Mouse (Mus musculus): ENCODE measurements around the gene Otulinl. TPM values are rescaled to one million over a fixed set of nuclear protein-coding genes. Genes with fewer than 3 reads are reported as not detected.

The Otulinl gene
- polyA plus RNA-seq, 1 experiment from 2014 or later, result 19.9 TPM

DNA sequence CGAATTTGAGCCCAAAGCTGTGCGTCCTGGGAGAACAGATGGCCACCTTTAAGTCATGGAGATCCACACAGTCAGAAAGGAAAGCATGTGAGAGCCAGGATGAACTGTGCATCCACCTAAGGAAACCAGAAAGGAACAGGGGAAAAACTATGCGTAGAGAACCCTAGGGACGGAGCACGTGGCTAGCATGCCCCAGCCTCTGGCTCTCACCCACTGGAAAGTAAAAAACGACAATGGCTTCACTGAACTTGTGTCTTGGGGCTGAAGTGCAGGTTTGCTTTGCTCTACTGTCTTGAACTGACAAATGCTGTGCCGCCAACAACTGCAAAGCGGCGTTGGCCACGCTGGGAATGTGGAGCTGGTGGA, 55.5 kb downstream of the Otulinl start:
- H3K27me3 ChIP-seq, result no peaks in the 10 kb centered on the region
- no peak for ATAC-seq (ENCODE audit: insufficient number of reproducible peaks, insufficient read depth, low FRiP score, low TSS enrichment)
- no peak overlapping the region for H3K4me3 ChIP-seq
- H3K27ac ChIP-seq, result no peak overlapping the region
- no peaks in the 10 kb centered on the region for H3K9me3 ChIP-seq
- H3K9ac ChIP-seq, result no peak overlapping the region
- peaks cover 30% of the 10 kb centered on the region for H3K36me3 ChIP-seq
- no peak overlapping the region for H3K4me2 ChIP-seq (replicated peaks)
- WGBS, result 92% methylated on average over 10 of the region's 10 CpGs
- H3K4me1 ChIP-seq, result peaks cover 16% of the 10 kb centered on the region

DNA sequence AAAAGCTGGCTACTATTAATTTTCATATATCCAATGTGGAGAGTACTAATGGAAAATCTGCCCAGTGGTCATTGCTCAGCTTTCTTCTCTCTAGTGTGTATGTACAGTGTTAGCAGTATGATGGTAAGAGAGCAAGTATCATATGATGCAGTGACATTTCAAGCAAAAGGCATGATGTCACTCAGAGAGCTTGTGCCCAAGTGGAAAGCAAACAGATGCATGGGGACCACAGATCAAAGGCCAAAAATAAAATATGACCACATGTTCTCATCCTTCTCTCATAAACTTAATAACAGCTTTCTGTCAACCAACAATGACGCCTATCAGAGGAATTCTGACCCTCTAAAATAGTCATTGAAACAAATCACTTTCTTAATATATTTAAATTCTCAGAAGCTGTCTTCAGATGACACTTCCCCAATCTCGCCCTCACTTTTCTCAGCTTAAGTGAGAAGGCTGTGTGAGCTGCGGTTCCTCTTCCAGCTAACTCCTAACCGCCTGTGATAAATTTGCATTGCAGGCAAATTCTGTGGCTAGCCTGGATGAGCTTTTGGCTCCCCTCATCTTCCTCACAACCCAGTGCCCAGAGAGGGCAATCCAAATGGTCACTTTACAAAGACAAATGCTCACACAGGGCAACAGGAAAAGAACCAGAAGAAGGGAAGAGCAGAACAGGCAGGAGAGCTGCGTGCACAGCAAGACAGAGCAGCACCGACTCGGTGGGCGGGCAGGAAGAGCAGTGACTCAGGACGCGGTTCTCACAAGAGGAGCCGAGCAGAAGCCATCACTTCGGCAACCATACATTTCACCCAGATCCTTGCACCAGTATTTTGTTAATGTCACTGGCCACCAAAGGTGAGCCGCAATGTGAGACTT, 56.1 kb downstream of the Otulinl start:
- no peak overlapping the region for H3K4me2 ChIP-seq (replicated peaks)
- H3K27me3 ChIP-seq, result no peaks in the 10 kb centered on the region
- no peak for ATAC-seq (ENCODE audit: insufficient number of reproducible peaks, insufficient read depth, low FRiP score, low TSS enrichment)
- peaks cover 16% of the 10 kb centered on the region for H3K4me1 ChIP-seq
- 90% methylated on average over 13 of the region's 13 CpGs for whole genome bisulfite sequencing
- peaks cover 30% of the 10 kb centered on the region for H3K36me3 ChIP-seq
- H3K9ac ChIP-seq, result no peak overlapping the region
- H3K27ac ChIP-seq, result no peak overlapping the region
- no peaks in the 10 kb centered on the region for H3K9me3 ChIP-seq
- H3K4me3 ChIP-seq, result no peak overlapping the region

DNA sequence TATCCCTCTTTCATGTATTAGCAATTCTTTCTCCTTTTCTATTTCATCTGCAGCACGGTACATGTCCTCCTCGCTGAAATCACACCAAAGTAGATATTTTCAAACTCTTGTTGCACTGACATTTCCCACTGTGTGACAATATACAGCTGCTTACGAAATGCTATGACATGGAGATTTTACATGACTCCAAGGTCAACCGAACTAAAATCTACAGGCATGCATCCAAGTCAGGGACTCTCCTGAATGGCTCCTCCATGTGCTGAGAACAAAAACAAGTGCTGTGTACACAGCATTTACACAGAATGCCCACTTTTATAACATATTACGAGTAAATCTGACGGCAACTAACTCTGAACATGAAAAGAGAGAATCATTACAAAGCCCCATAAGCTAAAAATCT, 58.1 kb downstream of the Otulinl start:
- H3K27ac ChIP-seq, result no peak overlapping the region
- H3K9me3 ChIP-seq, result no peaks in the 10 kb centered on the region
- 91% methylated on average over 6 of the region's 6 CpGs for WGBS
- peaks cover 30% of the 10 kb centered on the region for H3K36me3 ChIP-seq
- H3K4me2 ChIP-seq (replicated peaks), result no peak overlapping the region
- no peak for ATAC-seq (ENCODE audit: insufficient number of reproducible peaks, insufficient read depth, low FRiP score, low TSS enrichment)
- no peak overlapping the region for H3K9ac ChIP-seq
- H3K4me1 ChIP-seq, result no peaks in the 10 kb centered on the region
- H3K4me3 ChIP-seq, result no peak overlapping the region
- no peaks in the 10 kb centered on the region for H3K27me3 ChIP-seq

DNA sequence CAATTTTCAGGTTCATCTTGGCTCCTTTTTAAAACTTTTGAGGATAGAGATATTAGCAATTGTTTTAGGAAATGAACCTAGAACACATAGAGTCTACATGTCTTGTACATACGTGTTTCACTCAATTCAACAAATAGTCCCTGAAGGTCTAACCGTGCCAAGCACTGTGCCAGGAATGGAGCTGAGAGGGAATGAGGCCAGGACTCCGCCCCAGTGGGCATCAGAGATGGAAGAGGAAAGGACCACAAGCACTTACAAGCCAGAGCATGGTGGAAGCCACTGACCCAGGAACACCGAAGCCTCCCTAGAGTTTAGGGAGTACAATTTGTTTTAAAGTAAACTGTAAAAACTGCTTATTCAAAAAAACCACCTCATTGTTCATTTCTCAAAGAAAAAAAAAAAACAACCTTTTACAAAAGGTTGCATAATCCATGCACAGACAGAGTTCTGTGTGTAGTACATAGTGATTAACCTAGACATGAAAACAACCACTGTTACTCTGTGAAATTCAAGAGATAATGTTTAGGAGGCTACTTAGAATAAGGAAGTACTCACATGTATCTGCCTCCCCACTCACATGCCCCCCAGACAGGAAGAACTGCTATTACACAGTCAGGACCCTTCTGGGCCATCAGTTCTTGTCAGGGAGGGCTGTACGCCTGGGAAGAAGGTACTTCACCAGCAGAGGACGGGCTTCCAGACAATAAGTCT, 60.7 kb downstream of the Otulinl start:
- H3K27me3 ChIP-seq, result no peaks in the 10 kb centered on the region
- H3K9ac ChIP-seq, result no peak overlapping the region
- no peak overlapping the region for H3K4me2 ChIP-seq (replicated peaks)
- peaks cover 26% of the 10 kb centered on the region for H3K36me3 ChIP-seq
- 88% methylated on average over 6 of the region's 6 CpGs for WGBS
- H3K4me3 ChIP-seq, result no peak overlapping the region
- H3K4me1 ChIP-seq, result no peaks in the 10 kb centered on the region
- no peak overlapping the region for H3K27ac ChIP-seq
- no peaks in the 10 kb centered on the region for H3K9me3 ChIP-seq
- ATAC-seq (ENCODE audit: insufficient number of reproducible peaks, insufficient read depth, low FRiP score, low TSS enrichment), result no peak

DNA sequence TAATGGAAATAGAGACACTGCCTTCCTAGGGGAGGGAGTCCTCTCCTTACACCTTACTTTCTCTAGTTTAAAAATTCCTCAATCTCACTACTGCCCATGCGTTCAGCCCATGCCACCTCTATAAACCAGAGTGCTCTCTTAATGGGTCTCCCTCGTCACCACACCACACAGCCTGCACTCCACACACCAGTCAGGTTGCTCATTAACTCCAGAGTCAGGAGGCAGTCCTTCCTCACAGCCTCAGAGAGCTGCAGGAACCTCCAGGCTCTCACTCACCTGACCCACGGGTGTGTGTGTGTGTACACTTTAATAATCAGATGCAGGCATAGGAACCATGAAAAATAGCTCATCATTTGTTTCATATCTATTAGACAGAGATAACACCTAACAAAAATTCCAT, 61.7 kb downstream of the Otulinl start:
- H3K36me3 ChIP-seq, result peaks cover 25% of the 10 kb centered on the region
- ATAC-seq (ENCODE audit: insufficient number of reproducible peaks, insufficient read depth, low FRiP score, low TSS enrichment), result no peak
- WGBS, result 81% methylated on average over 3 of the region's 3 CpGs

DNA sequence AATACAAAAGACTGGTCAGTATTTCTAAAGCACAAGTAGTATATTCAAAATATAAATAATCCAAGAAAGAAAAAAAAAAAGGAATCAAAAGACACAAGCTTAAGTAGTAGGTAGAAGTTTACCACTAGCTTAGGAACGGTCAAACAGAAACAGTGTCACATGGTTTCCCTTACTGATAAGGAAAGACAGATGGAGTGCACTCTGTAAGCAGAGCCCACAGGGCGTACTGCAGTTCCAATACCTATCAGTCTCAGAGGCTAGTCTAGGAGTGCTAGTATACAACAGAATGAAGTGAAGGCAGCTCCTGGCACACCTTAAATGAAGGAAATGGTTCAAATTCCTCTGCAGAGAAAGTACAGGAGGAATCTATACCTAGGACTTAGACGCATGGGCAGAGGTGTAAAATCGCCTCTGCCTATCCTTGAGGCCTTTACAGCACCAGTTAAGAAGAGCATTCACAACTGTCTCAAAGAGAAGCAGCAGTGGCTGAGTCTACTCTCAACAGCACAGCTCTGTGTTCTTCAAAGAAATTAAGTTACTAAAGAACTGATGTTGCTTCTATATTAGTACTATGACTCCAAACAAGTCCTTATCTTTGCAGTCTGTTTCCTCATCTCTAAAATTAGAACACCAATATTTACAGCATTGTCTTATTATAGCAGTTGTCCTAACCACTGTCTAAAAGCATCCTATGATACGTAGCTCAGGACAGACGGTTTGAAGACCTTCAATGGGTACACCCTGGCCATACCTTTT, 62.4 kb downstream of the Otulinl start:
- Histone ChIP-seq H3K27ac (no peak overlapping the region), H3K4me3 (no peak overlapping the region), H3K4me1 (no peaks in the 10 kb centered on the region), H3K4me2 (replicated peaks) (no peak overlapping the region), H3K36me3 (peaks cover 25% of the 10 kb centered on the region), H3K9me3 (no peaks in the 10 kb centered on the region), H3K9ac (no peak overlapping the region), H3K27me3 (no peaks in the 10 kb centered on the region)
- ATAC-seq (ENCODE audit: insufficient number of reproducible peaks, insufficient read depth, low FRiP score, low TSS enrichment), result no peak
- 78% methylated on average over 6 of the region's 6 CpGs for WGBS

More for the DNA sequence above, 61.7 kb downstream of the Otulinl start:
- H3K4me1 ChIP-seq, result no peaks in the 10 kb centered on the region
- no peak overlapping the region for H3K4me3 ChIP-seq
- H3K27me3 ChIP-seq, result no peaks in the 10 kb centered on the region
- H3K27ac ChIP-seq, result no peak overlapping the region
- no peak overlapping the region for H3K4me2 ChIP-seq (replicated peaks)
- H3K9me3 ChIP-seq, result no peaks in the 10 kb centered on the region
- H3K9ac ChIP-seq, result no peak overlapping the region

DNA sequence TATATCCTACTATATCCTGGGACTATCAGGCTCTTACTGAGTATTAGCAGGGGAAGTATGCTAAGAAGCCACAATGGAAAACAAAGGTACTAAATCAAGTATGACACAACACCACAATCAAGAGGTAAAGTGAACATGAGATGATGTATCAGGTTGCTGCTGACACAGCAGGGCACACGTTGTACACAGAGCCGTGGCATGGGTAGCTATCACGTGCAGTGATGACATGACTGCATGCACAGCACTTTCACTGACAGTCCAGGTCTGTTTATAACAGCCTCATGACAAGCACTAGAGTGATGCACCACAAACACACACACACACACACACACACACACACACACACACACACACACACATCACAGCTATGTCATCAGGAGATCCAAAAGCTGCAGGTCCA, 64.2 kb downstream of the Otulinl start:
- peaks cover 16% of the 10 kb centered on the region for H3K36me3 ChIP-seq

DNA sequence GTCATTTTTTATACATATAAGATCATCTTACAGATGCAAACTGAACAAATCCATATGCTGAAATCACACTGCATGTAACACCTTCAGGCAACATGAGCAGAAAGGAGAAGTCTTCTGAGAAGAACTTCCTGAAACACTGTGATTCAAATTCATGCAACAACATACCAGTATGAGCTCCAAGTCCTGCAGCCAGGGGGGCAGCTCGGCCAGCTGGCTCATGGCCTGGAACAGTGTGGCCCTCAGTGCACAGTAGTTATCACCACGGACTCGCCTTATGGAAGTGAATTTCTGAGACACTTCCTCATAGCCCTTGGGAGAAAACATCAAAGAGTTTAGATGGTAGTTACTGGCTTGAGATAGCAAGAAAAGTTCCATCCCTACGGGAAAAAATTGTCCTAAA, 65.2 kb downstream of the Otulinl start:
- H3K4me1 ChIP-seq, result no peaks in the 10 kb centered on the region
- H3K9ac ChIP-seq, result no peak overlapping the region
- H3K9me3 ChIP-seq, result no peaks in the 10 kb centered on the region
- H3K4me3 ChIP-seq, result no peak overlapping the region
- WGBS, result 83% methylated on average over 4 of the region's 4 CpGs
- H3K36me3 ChIP-seq, result peaks cover 12% of the 10 kb centered on the region
- H3K4me2 ChIP-seq (replicated peaks), result no peak overlapping the region
- no peaks in the 10 kb centered on the region for H3K27me3 ChIP-seq
- H3K27ac ChIP-seq, result no peak overlapping the region
- no peak for ATAC-seq (ENCODE audit: insufficient number of reproducible peaks, insufficient read depth, low FRiP score, low TSS enrichment)

More for the DNA sequence above, 64.2 kb downstream of the Otulinl start:
- Histone ChIP-seq H3K4me1 (no peaks in the 10 kb centered on the region), H3K27me3 (no peaks in the 10 kb centered on the region), H3K9ac (no peak overlapping the region), H3K9me3 (no peaks in the 10 kb centered on the region), H3K4me3 (no peak overlapping the region), H3K4me2 (replicated peaks) (no peak overlapping the region), H3K27ac (no peak overlapping the region)
- WGBS, result 67% methylated on average over 3 of the region's 3 CpGs
- no peak for ATAC-seq (ENCODE audit: insufficient number of reproducible peaks, insufficient read depth, low FRiP score, low TSS enrichment)

DNA sequence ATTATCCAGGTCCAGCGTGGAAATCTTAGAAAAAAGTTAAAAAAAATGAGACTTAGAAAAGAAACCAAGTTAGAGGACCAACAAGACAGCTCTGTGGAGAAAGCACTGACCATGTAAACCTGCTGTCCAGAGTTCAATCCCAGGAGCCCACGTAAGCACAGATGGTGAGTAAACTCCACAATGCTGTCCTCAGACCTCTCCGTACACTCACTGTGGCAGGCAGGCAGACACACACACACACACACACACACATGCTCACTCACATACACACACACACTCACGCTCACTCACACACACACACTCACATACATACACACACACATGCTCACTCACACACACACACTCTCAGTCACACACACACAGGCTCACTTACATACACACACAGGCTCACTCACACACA, 68.1 kb downstream of the Otulinl start:
- Histone ChIP-seq H3K36me3 (peaks cover 19% of the 10 kb centered on the region), H3K27me3 (no peaks in the 10 kb centered on the region), H3K27ac (no peak overlapping the region), H3K4me2 (replicated peaks) (no peak overlapping the region), H3K4me3 (no peak overlapping the region), H3K9me3 (no peaks in the 10 kb centered on the region), H3K4me1 (no peaks in the 10 kb centered on the region), H3K9ac (no peak overlapping the region)
- no peak for ATAC-seq (ENCODE audit: insufficient number of reproducible peaks, insufficient read depth, low FRiP score, low TSS enrichment)
- WGBS, result 93% methylated on average over 4 of the region's 4 CpGs

DNA sequence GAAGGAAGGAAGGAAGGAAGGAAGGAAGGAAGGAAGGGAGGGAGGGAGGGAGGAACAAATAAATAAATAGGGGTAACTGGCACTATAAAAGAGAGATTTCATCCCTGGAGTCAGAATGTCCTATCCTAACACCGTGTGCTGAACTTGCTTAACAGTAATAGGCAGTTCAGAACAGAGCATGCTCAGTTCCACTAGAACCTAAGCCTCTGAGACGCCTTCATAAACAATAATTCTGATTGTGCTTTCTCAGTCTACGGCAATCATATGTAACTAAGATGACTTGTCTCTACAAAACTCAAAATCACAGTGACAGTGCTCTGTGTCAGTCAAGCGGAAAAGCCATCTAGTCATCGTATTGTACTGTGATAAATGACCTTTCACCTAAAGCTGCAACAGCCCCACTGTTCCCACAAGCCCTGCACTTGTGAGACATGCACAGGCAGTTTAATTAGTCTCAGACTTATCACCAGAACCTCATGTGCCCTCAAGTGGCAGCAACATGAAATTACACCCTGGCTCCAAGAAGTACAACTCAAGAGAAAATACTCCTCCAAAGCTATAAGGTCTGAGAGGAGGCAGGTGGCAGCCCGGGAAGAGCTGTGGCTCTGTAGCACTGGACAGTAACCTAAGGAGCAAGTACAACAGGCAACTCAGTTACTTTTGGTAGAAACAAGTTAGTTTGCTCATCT, 68.7 kb downstream of the Otulinl start:
- Histone ChIP-seq H3K4me1 (no peaks in the 10 kb centered on the region), H3K4me2 (replicated peaks) (no peak overlapping the region), H3K36me3 (peaks cover 20% of the 10 kb centered on the region), H3K27me3 (no peaks in the 10 kb centered on the region), H3K9ac (no peak overlapping the region), H3K4me3 (no peak overlapping the region), H3K9me3 (no peaks in the 10 kb centered on the region), H3K27ac (no peak overlapping the region)
- 50% methylated on average over 6 of the region's 6 CpGs for WGBS
- ATAC-seq (ENCODE audit: insufficient number of reproducible peaks, insufficient read depth, low FRiP score, low TSS enrichment), result peak; percentile 47; the same call in 1 of the 2 replicates

DNA sequence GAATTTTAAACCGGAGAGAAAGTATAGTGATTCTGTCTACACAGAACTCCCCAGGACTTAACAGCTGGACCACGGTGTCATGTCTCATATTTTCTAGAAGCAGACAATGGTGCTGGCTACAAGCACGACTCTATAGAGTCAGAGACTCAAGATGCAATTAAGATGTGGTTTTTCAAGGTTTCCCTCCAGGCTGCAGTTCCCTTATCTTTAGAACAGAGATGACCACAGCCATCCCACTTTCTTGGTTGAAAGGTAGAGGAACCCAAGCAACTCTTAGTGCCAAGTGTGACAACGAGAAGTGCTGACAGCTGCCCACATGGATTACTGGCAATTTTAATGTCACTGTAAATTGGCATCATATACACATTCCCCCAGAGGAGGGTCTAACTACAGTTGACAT, 71.8 kb downstream of the Otulinl start:
- Histone ChIP-seq H3K4me3 (no peak overlapping the region), H3K9ac (no peak overlapping the region), H3K4me1 (no peaks in the 10 kb centered on the region), H3K4me2 (replicated peaks) (no peak overlapping the region), H3K9me3 (no peaks in the 10 kb centered on the region), H3K27ac (no peak overlapping the region), H3K36me3 (peaks cover 19% of the 10 kb centered on the region), H3K27me3 (no peaks in the 10 kb centered on the region)
- no peak for ATAC-seq (ENCODE audit: insufficient number of reproducible peaks, insufficient read depth, low FRiP score, low TSS enrichment)
- 86% methylated on average over 4 of the region's 4 CpGs for WGBS

All from embryonic facial prominence, embryonic 12.5 days (tissue).